Mouse (Mus musculus): ENCODE results near the gene Olfr107. TPM values are rescaled to one million over a fixed set of nuclear protein-coding genes. Genes with fewer than 3 reads are reported as not detected.

Gene Olfr107
- total RNA-seq (2021), result not detected
- long read RNA-seq, experiment 1, result 0 reads
- long read RNA-seq, experiment 2, result 0 reads

- DNase-seq, result no peak
These were observed at the start of gene Olfr107 for GRCm38 (mm10) chr17:37398926-37399325. TSS of gene Olfr107 (plus strand) at chr17:37399226.

- DNase-seq, result no peak
These were observed 39.7 kb upstream of the Olfr107 start, which contains the start of gene Olfr104-ps for GRCm38 (mm10) chr17:37359282-37359681. TSS of gene Olfr104-ps (plus strand) at chr17:37359582.

GRCm38 (mm10) chr17:37378733-37379132, 20.3 kb upstream of the Olfr107 start, which contains the start of gene Olfr105-ps:
TSS of gene Olfr105-ps (plus strand) at chr17:37379033.
- DNase-seq, result no peak

GRCm38 (mm10) chr17:37390093-37390492, 8.9 kb upstream of the Olfr107 start, which contains the start of gene Olfr106-ps:
TSS of gene Olfr106-ps (plus strand) at chr17:37390393.
- DNase-seq, result no peak

- DNase-seq, result no peak
These were observed 14.4 kb downstream of the Olfr107 start for GRCm38 (mm10) chr17:37413380-37413779.

GRCm38 (mm10) chr17:37445180-37445579, 46.2 kb downstream of the Olfr107 start, which contains the start of gene Olfr108:
TSS of gene Olfr108 (plus strand) at chr17:37445480.
- DNase-seq, result no peak

Other genes starting within 250 kb of the Olfr107 start
- gene Olfr93, start 237.7 kb upstream of the Olfr107 start, total RNA-seq (2021), result not detected
- gene Ubd, start 205.3 kb upstream of the Olfr107 start, total RNA-seq (2021), result under 1 TPM; 0.78 to 0.88 TPM
- gene Olfr94, start 198.2 kb upstream of the Olfr107 start, total RNA-seq (2021), result not detected
- not detected for gene Olfr95, start 186.1 kb upstream of the Olfr107 start, total RNA-seq (2021)
- gene Olfr96, start 179.1 kb upstream of the Olfr107 start, total RNA-seq (2021), result not detected
- not detected for gene Olfr97, start 161.9 kb upstream of the Olfr107 start, total RNA-seq (2021)
- not detected for gene Olfr98, start 135.5 kb upstream of the Olfr107 start, total RNA-seq (2021)
- 1 to 10 TPM; 4.6 to 5.0 TPM for gene H2-M3, start 129.0 kb upstream of the Olfr107 start, total RNA-seq (2021)
- gene Olfr99, start 115.8 kb upstream of the Olfr107 start, total RNA-seq (2021), result not detected
- gene Olfr101, start 94.9 kb upstream of the Olfr107 start, total RNA-seq (2021), result not detected
- not detected for gene Olfr102, start 82.2 kb upstream of the Olfr107 start, total RNA-seq (2021)
- not detected for gene Olfr103, start 59.5 kb upstream of the Olfr107 start, total RNA-seq (2021)
- gene Olfr104-ps, start 39.6 kb upstream of the Olfr107 start, total RNA-seq (2021), result not detected
- not detected for gene Olfr105-ps, start 20.2 kb upstream of the Olfr107 start, total RNA-seq (2021)
- gene Olfr106-ps, start 8.8 kb upstream of the Olfr107 start, total RNA-seq (2021), result not detected
- gene Olfr108, start 46.3 kb downstream of the Olfr107 start, total RNA-seq (2021), result not detected
- gene Olfr109, start 59.7 kb downstream of the Olfr107 start, total RNA-seq (2021), result not detected
- gene H2-M2, start 84.3 kb downstream of the Olfr107 start, total RNA-seq (2021), result under 1 TPM; 0.36 to 0.60 TPM
- not detected for gene Olfr110, start 93.2 kb downstream of the Olfr107 start, total RNA-seq (2021)
- not detected for gene Olfr111, start 108.8 kb downstream of the Olfr107 start, total RNA-seq (2021)
- gene Olfr112, start 170.2 kb downstream of the Olfr107 start, total RNA-seq (2021), result not detected
- not detected for gene Olfr113, start 178.4 kb downstream of the Olfr107 start, total RNA-seq (2021)
- not detected for gene Olfr114, start 193.5 kb downstream of the Olfr107 start, total RNA-seq (2021)
- not detected for gene Olfr115, start 227.9 kb downstream of the Olfr107 start, total RNA-seq (2021)
- not detected for gene Olfr116, start 228.0 kb downstream of the Olfr107 start, total RNA-seq (2021)